ENCODE assay signal across 9 mouse cellular contexts in the genomic region with DNA sequence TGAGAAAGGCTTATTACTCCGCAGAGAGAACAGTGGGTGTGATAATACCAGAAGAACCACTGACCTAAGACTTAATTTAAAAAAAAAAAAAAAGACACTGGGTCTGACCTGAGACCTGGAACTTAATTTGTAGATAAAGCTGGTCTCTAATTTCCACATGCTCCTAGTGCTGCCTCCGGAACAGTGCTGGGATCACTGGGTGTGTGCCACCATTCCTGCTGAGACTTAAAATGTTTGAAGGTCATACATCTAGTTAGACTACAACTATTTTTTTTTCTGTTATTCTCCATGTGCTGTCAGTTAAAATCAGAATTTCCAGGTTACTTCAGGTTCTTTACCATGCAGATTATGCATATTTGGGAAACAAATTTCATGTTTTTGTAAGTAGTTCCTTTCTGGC. TPM values are rescaled to one million over a fixed set of nuclear protein-coding genes. Genes with fewer than 3 reads are reported as not detected.
A peak's percentile ranks its signal among the peaks of the same experiment; 100 is the strongest.
DNase-seq lines count a peak whose midpoint lies in the region; ATAC-seq and TF ChIP-seq lines count a peak whose summit lies in the region.
"Had no signal": no experiment of that assay in that cellular context is flagged by ENCODE, and none has a peak within 500 bp of the region (broad histone marks: within the 10 kb centered on the region; RNA-seq: fewer than 3 reads in every experiment).

No protein-coding gene starts in this region.

- no peak for DNase-seq in lung, adult 2 months
- no peak for DNase-seq in lung, postnatal 25 days (ENCODE audit: low spot score)
- no peak for DNase-seq in embryonic facial prominence, embryonic 14.5 days (ENCODE audit: low spot score)
- no peak for DNase-seq in thymus, adult 2 months
- DNase-seq in retina, postnatal 1 day, result no peak
- no peak for DNase-seq in cerebellum, postnatal 10 days
- DNase-seq: adrenal gland, postnatal 10 days had no signal

- no peak for TF ChIP-seq POLR2A in lung, adult 2 months (IDR thresholded peaks at IDR 0.05; ENCODE audit: borderline replicate concordance, extremely low read depth, low read depth, low read length)
- no peak for TF ChIP-seq POLR2A in thymus, adult 2 months (IDR thresholded peaks at IDR 0.05; ENCODE audit: control insufficient read depth, extremely low read depth, insufficient read depth, low read length, poor library complexity)

- no peaks in the 10 kb centered on the region for H3K9me3 ChIP-seq in embryonic facial prominence, embryonic 14.5 days (ENCODE audit: control insufficient read depth, low read length)
- H3K9me3 ChIP-seq in intestine, embryonic 16.5 days (ENCODE audit: control insufficient read depth, low read length), result no peaks in the 10 kb centered on the region
- H3K9me3 ChIP-seq in neural tube, embryonic 13.5 days, result no peaks in the 10 kb centered on the region

- peak overlapping the region; percentile 86 for H3K4me2 ChIP-seq in embryonic facial prominence, embryonic 14.5 days (ENCODE audit: low read depth, low read length)
- H3K4me2 ChIP-seq in intestine, embryonic 16.5 days (ENCODE audit: low read depth, low read length), result peak overlapping the region; percentile 55
- H3K4me2 ChIP-seq in neural tube, embryonic 13.5 days, result peak overlapping the region; percentile 70

- no peak overlapping the region for H3K27ac ChIP-seq in embryonic facial prominence, embryonic 14.5 days (replicated peaks; ENCODE audit: low read depth, low read length)
- no peak overlapping the region for H3K27ac ChIP-seq in intestine, embryonic 16.5 days (ENCODE audit: low read length)
- H3K27ac ChIP-seq in neural tube, embryonic 13.5 days (replicated peaks), result no peak overlapping the region
- H3K27ac ChIP-seq in thymus, adult 2 months (ENCODE audit: control insufficient read depth, insufficient read depth, low read length), result no peak overlapping the region

- H3K27me3 ChIP-seq in embryonic facial prominence, embryonic 14.5 days (replicated peaks; ENCODE audit: control insufficient read depth, insufficient read depth, low read length), result no peaks in the 10 kb centered on the region
- no peaks in the 10 kb centered on the region for H3K27me3 ChIP-seq in intestine, embryonic 16.5 days (replicated peaks; ENCODE audit: control insufficient read depth, insufficient read depth, low read length)
- H3K27me3 ChIP-seq in neural tube, embryonic 13.5 days, result no peaks in the 10 kb centered on the region
- no peaks in the 10 kb centered on the region for H3K27me3 ChIP-seq in thymus, adult 2 months (ENCODE audit: control insufficient read depth, insufficient read depth, low read length)

- peak overlapping the region; percentile 63; the same call in 1 of the 2 replicates for H3K9ac ChIP-seq in embryonic facial prominence, embryonic 14.5 days (ENCODE audit: low read depth, low read length)
- peak overlapping the region; percentile 48; the same call in 1 of the 2 replicates for H3K9ac ChIP-seq in intestine, embryonic 16.5 days (ENCODE audit: low read depth, low read length)
- peak overlapping the region; percentile 91 for H3K9ac ChIP-seq in neural tube, embryonic 13.5 days

- H3K4me1 ChIP-seq in lung, adult 2 months (ENCODE audit: control insufficient read depth, insufficient read depth, low read length), result peaks cover 22% of the 10 kb centered on the region
- peaks cover 32% of the 10 kb centered on the region for H3K4me1 ChIP-seq in embryonic facial prominence, embryonic 14.5 days (ENCODE audit: control insufficient read depth, insufficient read depth, low read length)
- H3K4me1 ChIP-seq in intestine, embryonic 16.5 days (ENCODE audit: control insufficient read depth, insufficient read depth, low read length), result peaks cover 14% of the 10 kb centered on the region
- H3K4me1 ChIP-seq in neural tube, embryonic 13.5 days (replicated peaks), result peaks cover 63% of the 10 kb centered on the region
- peaks cover 9% of the 10 kb centered on the region for H3K4me1 ChIP-seq in thymus, adult 2 months (replicated peaks; ENCODE audit: control insufficient read depth, insufficient read depth, low read length)

- ATAC-seq in embryonic facial prominence, embryonic 14.5 days (ENCODE audit: low read depth), result no peak
- ATAC-seq in intestine, embryonic 16.5 days, result no peak
- ATAC-seq in neural tube, embryonic 13.5 days (ENCODE audit: low read depth), result no peak

- no peak for TF ChIP-seq CTCF in lung, adult 2 months (IDR thresholded peaks at IDR 0.05; ENCODE audit: insufficient read depth, low read length)
- TF ChIP-seq CTCF in thymus, adult 2 months (IDR thresholded peaks at IDR 0.05; ENCODE audit: borderline replicate concordance, control insufficient read depth, extremely low read depth, insufficient read depth, low read length, poor library complexity), result no peak

- WGBS in lung, adult 2 months, result 5% methylated on average over 2 of the region's 2 CpGs
- WGBS in embryonic facial prominence, embryonic 14.5 days, result 64% methylated on average over 2 of the region's 2 CpGs
- 44% methylated on average over 2 of the region's 2 CpGs for WGBS in intestine, embryonic 16.5 days
- WGBS in neural tube, embryonic 13.5 days, result 72% methylated on average over 2 of the region's 2 CpGs
- 61% methylated on average over 2 of the region's 2 CpGs for WGBS in thymus, adult 2 months

- H3K4me3 ChIP-seq in lung, adult 2 months (replicated peaks; ENCODE audit: extremely low read depth, low read depth, low read length), result peak overlapping the region; percentile 58
- H3K4me3 ChIP-seq in embryonic facial prominence, embryonic 14.5 days (ENCODE audit: low read depth, low read length), result peak overlapping the region; percentile 95
- peak overlapping the region; percentile 44 for H3K4me3 ChIP-seq in intestine, embryonic 16.5 days (ENCODE audit: low read length)
- peak overlapping the region; percentile 90 for H3K4me3 ChIP-seq in neural tube, embryonic 13.5 days
- H3K4me3 ChIP-seq in thymus, adult 2 months (ENCODE audit: control insufficient read depth, insufficient read depth, low read length), result no peak overlapping the region

- H3K36me3 ChIP-seq in embryonic facial prominence, embryonic 14.5 days (ENCODE audit: control insufficient read depth, insufficient read depth, low read length), result peaks cover 9% of the 10 kb centered on the region
- peaks cover 2% of the 10 kb centered on the region; the same call in 1 of the 2 replicates for H3K36me3 ChIP-seq in intestine, embryonic 16.5 days (ENCODE audit: control insufficient read depth, insufficient read depth, low read length)
- H3K36me3 ChIP-seq in neural tube, embryonic 13.5 days, result peaks cover 11% of the 10 kb centered on the region
- H3K36me3 ChIP-seq in thymus, adult 2 months (ENCODE audit: control insufficient read depth, insufficient read depth, low read length), result no peaks in the 10 kb centered on the region; the same call in 1 of the 2 replicates

RNA-seq across cellular contexts. Expression of gene Tcta, which starts 2.2 kb away (rescaled TPM):
- polyA plus RNA-seq in lung, adult 2 months (2012; rRNA removed), result 64.1 and 75.8 TPM in 2 replicates
- polyA plus RNA-seq in embryonic facial prominence, embryonic 14.5 days (2014; fragmentation: Nextera tagmentation; extraction: Ambion mirVana), result 38.2 and 47.8 TPM in 2 replicates
- 40.9 and 45.1 TPM in 2 replicates for polyA plus RNA-seq in intestine, embryonic 16.5 days (2015; fragmentation: Nextera tagmentation; extraction: Ambion mirVana)
- 51.9 and 62.2 TPM in 2 replicates for polyA plus RNA-seq in neural tube, embryonic 13.5 days (2015; fragmentation: Nextera tagmentation; extraction: Ambion mirVana)
- 31.1 and 43.4 TPM in 2 replicates for polyA plus RNA-seq in thymus, adult 2 months (2012; rRNA removed)

RNA-seq across cellular contexts. Expression of gene Rhoa, which starts 2.2 kb away (rescaled TPM):
- polyA plus RNA-seq in lung, adult 2 months (2012; rRNA removed), result 167 and 313 TPM in 2 replicates
- polyA plus RNA-seq in embryonic facial prominence, embryonic 14.5 days (2014; fragmentation: Nextera tagmentation; extraction: Ambion mirVana), result 326 and 351 TPM in 2 replicates
- polyA plus RNA-seq in intestine, embryonic 16.5 days (2015; fragmentation: Nextera tagmentation; extraction: Ambion mirVana), result 425 and 427 TPM in 2 replicates
- 309 and 338 TPM in 2 replicates for polyA plus RNA-seq in neural tube, embryonic 13.5 days (2015; fragmentation: Nextera tagmentation; extraction: Ambion mirVana)
- 148 and 178 TPM in 2 replicates for polyA plus RNA-seq in thymus, adult 2 months (2012; rRNA removed)

RNA-seq across cellular contexts. Expression of gene Amt, which starts 11.5 kb away (rescaled TPM):
- polyA plus RNA-seq in lung, adult 2 months (2012; rRNA removed), result 7.0 and 13.3 TPM in 2 replicates
- polyA plus RNA-seq in embryonic facial prominence, embryonic 14.5 days (2014; fragmentation: Nextera tagmentation; extraction: Ambion mirVana), result 6.1 and 6.2 TPM in 2 replicates
- 15.5 TPM in 2 replicates for polyA plus RNA-seq in intestine, embryonic 16.5 days (2015; fragmentation: Nextera tagmentation; extraction: Ambion mirVana)
- 29.1 and 30.6 TPM in 2 replicates for polyA plus RNA-seq in neural tube, embryonic 13.5 days (2015; fragmentation: Nextera tagmentation; extraction: Ambion mirVana)
- polyA plus RNA-seq in thymus, adult 2 months (2012; rRNA removed), result 3.2 and 4.4 TPM in 2 replicates

RNA-seq across cellular contexts. Expression of gene Nicn1, which starts 17.9 kb away (rescaled TPM):
- polyA plus RNA-seq in lung, adult 2 months (2012; rRNA removed), result 15.1 and 21.4 TPM in 2 replicates
- polyA plus RNA-seq in embryonic facial prominence, embryonic 14.5 days (2014; fragmentation: Nextera tagmentation; extraction: Ambion mirVana), result 38.6 and 38.9 TPM in 2 replicates
- 24.6 and 29.1 TPM in 2 replicates for polyA plus RNA-seq in intestine, embryonic 16.5 days (2015; fragmentation: Nextera tagmentation; extraction: Ambion mirVana)
- polyA plus RNA-seq in neural tube, embryonic 13.5 days (2015; fragmentation: Nextera tagmentation; extraction: Ambion mirVana), result 124 and 130 TPM in 2 replicates
- polyA plus RNA-seq in thymus, adult 2 months (2012; rRNA removed), result 9.0 and 9.2 TPM in 2 replicates

RNA-seq across cellular contexts. Expression of gene Gpx1, which starts 30.6 kb away (rescaled TPM):
- 1,012 and 1,202 TPM in 2 replicates for polyA plus RNA-seq in lung, adult 2 months (2012; rRNA removed)
- 671 and 689 TPM in 2 replicates for polyA plus RNA-seq in embryonic facial prominence, embryonic 14.5 days (2014; fragmentation: Nextera tagmentation; extraction: Ambion mirVana)
- 1,298 and 1,315 TPM in 2 replicates for polyA plus RNA-seq in intestine, embryonic 16.5 days (2015; fragmentation: Nextera tagmentation; extraction: Ambion mirVana)
- polyA plus RNA-seq in neural tube, embryonic 13.5 days (2015; fragmentation: Nextera tagmentation; extraction: Ambion mirVana), result 548 and 562 TPM in 2 replicates
- 800 and 899 TPM in 2 replicates for polyA plus RNA-seq in thymus, adult 2 months (2012; rRNA removed)
